Mouse (Mus musculus) CH12.LX (cell line): Measurements from ENCODE around the gene Gmds. TPM values are rescaled to one million over a fixed set of nuclear protein-coding genes. Genes with fewer than 3 reads are reported as not detected.

ENCODE experiments used
- DNase-seq: peaks from one replicate; pipeline ENCODE4 v3.0.0-alpha.2; 2013; ENCODE audit errors: extremely low read depth
- H3K27ac ChIP-seq: 2 replicates; pipeline ENCODE4 v1.5.1; 2012; ENCODE audit warnings: low read depth, mild to moderate bottlenecking, control low read depth, moderate library complexity; ENCODE audit not compliant: insufficient read depth
- H3K27me3 ChIP-seq: replicated peaks from 2 replicates; pipeline ENCODE3; 2012; ENCODE audit warnings: inconsistent platforms
- H3K36me3 ChIP-seq, 2 experiments: replicated peaks in 1 of 2; 2 replicates each; pipeline versions ENCODE3 to v1.6.1; 2012; ENCODE audit warnings: inconsistent platforms in 1 of 2, low read length in 1 of 2, mild to moderate bottlenecking in 1 of 2, mixed read lengths in 1 of 2, moderate library complexity in 1 of 2; ENCODE audit not compliant: control insufficient read depth in 1 of 2, insufficient read depth in 1 of 2
- H3K4me1 ChIP-seq, 2 experiments: 2 replicates each; pipeline ENCODE4 v1.6.1; 2012; ENCODE audit warnings: inconsistent platforms in 1 of 2, moderate library complexity in 1 of 2; ENCODE audit not compliant: insufficient read depth in 2 of 2, control insufficient read depth in 1 of 2
- H3K4me2 ChIP-seq: 2 replicates; pipeline ENCODE4 v1.6.1; 2012; ENCODE audit warnings: low read depth, mild to moderate bottlenecking, control low read depth; ENCODE audit not compliant: poor library complexity, insufficient read depth, severe bottlenecking
- H3K4me3 ChIP-seq, 3 experiments: fragments of 150-350 bp in 1 of 3; sonication (generic) in 1 of 3; replicated peaks in 1 of 3; 2 replicates each; pipeline versions ENCODE3 to v1.5.1; 2011 to 2012; ENCODE audit warnings: low read depth in 2 of 3, low read length in 2 of 3, mild to moderate bottlenecking in 2 of 3, moderate library complexity in 2 of 3, control low read depth in 1 of 3, improper control_type of control experiment in 1 of 3, inconsistent platforms in 1 of 3, mixed read lengths in 1 of 3; ENCODE audit not compliant: poor library complexity in 1 of 3
- H3K79me2 ChIP-seq: replicated peaks from 2 replicates; pipeline ENCODE4 v1.6.1; 2012; ENCODE audit warnings: mild to moderate bottlenecking, moderate library complexity; ENCODE audit not compliant: control insufficient read depth, poor library complexity, insufficient read depth, severe bottlenecking; ENCODE audit errors: extremely low read depth
- H3K9ac ChIP-seq: 2 replicates; pipeline ENCODE4 v1.6.1; 2012; ENCODE audit warnings: low read depth, mild to moderate bottlenecking, control low read depth, moderate library complexity; ENCODE audit not compliant: insufficient read depth
- H3K9me3 ChIP-seq: replicated peaks from 2 replicates; pipeline ENCODE3; 2012; ENCODE audit warnings: low read length, inconsistent platforms, mixed read lengths
- BHLHE40 ChIP-seq: IDR thresholded peaks from 2 replicates; pipeline ENCODE4 v1.6.1; 2011; ENCODE audit warnings: mild to moderate bottlenecking, low read depth, low read length, improper control_type of control experiment
- ETS1 ChIP-seq: conservative IDR thresholded peaks from 2 replicates; pipeline ENCODE4 v1.6.1; 2012; ENCODE audit warnings: low read depth, mild to moderate bottlenecking, inconsistent platforms, low read length, improper control_type of control experiment, moderate library complexity
- GABPA ChIP-seq: IDR thresholded peaks from 2 replicates; pipeline ENCODE4 v1.6.1; 2012; ENCODE audit warnings: low read depth, low read length, improper control_type of control experiment, inconsistent platforms; ENCODE audit not compliant: insufficient replicate concordance
- HCFC1 ChIP-seq: IDR thresholded peaks from 2 replicates; pipeline ENCODE4 v1.6.1; 2012; ENCODE audit warnings: low read depth, mild to moderate bottlenecking, inconsistent platforms, low read length, improper control_type of control experiment
- IRF4 ChIP-seq: IDR thresholded peaks from 2 replicates; pipeline ENCODE4 v1.6.1; 2014; ENCODE audit warnings: low read depth, mild to moderate bottlenecking, inconsistent platforms, low read length, improper control_type of control experiment
- JUN ChIP-seq: IDR thresholded peaks from 2 replicates; pipeline ENCODE4 v1.6.1; 2011; ENCODE audit warnings: low read depth, mild to moderate bottlenecking, low read length, improper control_type of control experiment, moderate library complexity; ENCODE audit not compliant: insufficient read depth
- KAT2A ChIP-seq: IDR thresholded peaks from 2 replicates; pipeline ENCODE4 v1.6.1; 2012; ENCODE audit warnings: low read length, improper control_type of control experiment, inconsistent platforms; ENCODE audit not compliant: insufficient replicate concordance
- MAFK ChIP-seq: IDR thresholded peaks from 2 replicates; pipeline ENCODE4 v1.6.1; 2011; ENCODE audit warnings: low read length, improper control_type of control experiment; ENCODE audit not compliant: insufficient replicate concordance
- MAX ChIP-seq: IDR thresholded peaks from 2 replicates; pipeline ENCODE4 v1.6.1; 2011; ENCODE audit warnings: low read length, improper control_type of control experiment
- MXI1 ChIP-seq: IDR thresholded peaks from 2 replicates; pipeline ENCODE4 v1.6.1; 2011; ENCODE audit warnings: mild to moderate bottlenecking, low read depth, low read length, improper control_type of control experiment
- NELFE ChIP-seq: IDR thresholded peaks from 2 replicates; pipeline ENCODE4 v1.6.1; 2011; ENCODE audit warnings: low read depth, low read length, improper control_type of control experiment
- NRF1 ChIP-seq: IDR thresholded peaks from 2 replicates; pipeline ENCODE4 v1.6.1; 2014; ENCODE audit warnings: low read depth, mild to moderate bottlenecking, inconsistent platforms, low read length, improper control_type of control experiment, moderate library complexity
- RAD21 ChIP-seq: IDR thresholded peaks from 2 replicates; pipeline ENCODE4 v1.6.1; 2011; ENCODE audit warnings: low read depth, mild to moderate bottlenecking, low read length, improper control_type of control experiment, moderate library complexity
- RCOR1 ChIP-seq: conservative IDR thresholded peaks from 2 replicates; pipeline ENCODE4 v1.6.1; 2012; ENCODE audit warnings: low read depth, mild to moderate bottlenecking, inconsistent platforms, low read length, improper control_type of control experiment
- SIN3A ChIP-seq: IDR thresholded peaks from 2 replicates; pipeline ENCODE4 v1.6.1; 2012; ENCODE audit warnings: low read length, improper control_type of control experiment, inconsistent platforms
- TBP ChIP-seq: conservative IDR thresholded peaks from 2 replicates; pipeline ENCODE4 v1.6.1; 2011; ENCODE audit warnings: low read depth, low read length, improper control_type of control experiment
- USF1 ChIP-seq: IDR thresholded peaks from 2 replicates; pipeline ENCODE4 v1.6.1; 2014; ENCODE audit warnings: low read depth, mild to moderate bottlenecking, inconsistent platforms, low read length, improper control_type of control experiment
- ZC3H11A ChIP-seq: IDR thresholded peaks from 2 replicates; pipeline ENCODE4 v1.6.1; 2012; ENCODE audit warnings: low read depth, mild to moderate bottlenecking, inconsistent platforms, low read length, improper control_type of control experiment
- ZKSCAN1 ChIP-seq: IDR thresholded peaks from 2 replicates; pipeline ENCODE4 v1.6.1; 2012; ENCODE audit warnings: low read depth, inconsistent platforms, low read length, improper control_type of control experiment, borderline replicate concordance
- ZMIZ1 ChIP-seq: IDR thresholded peaks from 2 replicates; pipeline ENCODE4 v1.6.1; 2012; ENCODE audit warnings: low read depth, mild to moderate bottlenecking, inconsistent platforms, low read length, improper control_type of control experiment
- ZNF384 ChIP-seq: IDR thresholded peaks from 2 replicates; pipeline ENCODE4 v1.6.1; 2012; ENCODE audit warnings: low read depth, low read length, improper control_type of control experiment, inconsistent platforms
- dilution Hi-C: fragments of 300-500 bp; cut with MboI; formaldehyde crosslinking; loops from 2 replicates; pipeline ENCODE4 v1.14.3; 2020; ENCODE audit warnings: low sequenced_read_pairs; ENCODE audit not compliant: extremely low pct_unique_long_range_greater_than_20kb, extremely low pct_ligation_motif_present
- in situ Hi-C: fragments of 300-500 bp; cut with MboI; formaldehyde crosslinking; loops from 3 replicates; pipeline ENCODE4 v1.14.3; 2019; ENCODE audit warnings: low sequenced_read_pairs, low pct_ligation_motif_present, low pct_unique_long_range_greater_than_20kb, mixed read lengths
- polyA plus RNA-seq: library from polyadenylated mRNA; unstranded; fragments of >175 nt; gene quantifications from 2 replicates; pipeline ENCODE4 v1.2.1, GENCODE M21; 2012; ENCODE audit warnings: low read depth; ENCODE audit not compliant: insufficient read length
- total RNA-seq, 2 experiments: library from RNA; depleted of rRNA; stranded (reverse); fragments of 300-350 nt in 1 of 2; fragments of >200 nt in 1 of 2; gene quantifications; 2 replicates each; pipeline ENCODE4 v1.2.3; 2012 to 2014

Gmds gene
- total and polyA plus RNA-seq, 3 experiments, result 11.0 to 19.3 (median 15.1) TPM

DNA sequence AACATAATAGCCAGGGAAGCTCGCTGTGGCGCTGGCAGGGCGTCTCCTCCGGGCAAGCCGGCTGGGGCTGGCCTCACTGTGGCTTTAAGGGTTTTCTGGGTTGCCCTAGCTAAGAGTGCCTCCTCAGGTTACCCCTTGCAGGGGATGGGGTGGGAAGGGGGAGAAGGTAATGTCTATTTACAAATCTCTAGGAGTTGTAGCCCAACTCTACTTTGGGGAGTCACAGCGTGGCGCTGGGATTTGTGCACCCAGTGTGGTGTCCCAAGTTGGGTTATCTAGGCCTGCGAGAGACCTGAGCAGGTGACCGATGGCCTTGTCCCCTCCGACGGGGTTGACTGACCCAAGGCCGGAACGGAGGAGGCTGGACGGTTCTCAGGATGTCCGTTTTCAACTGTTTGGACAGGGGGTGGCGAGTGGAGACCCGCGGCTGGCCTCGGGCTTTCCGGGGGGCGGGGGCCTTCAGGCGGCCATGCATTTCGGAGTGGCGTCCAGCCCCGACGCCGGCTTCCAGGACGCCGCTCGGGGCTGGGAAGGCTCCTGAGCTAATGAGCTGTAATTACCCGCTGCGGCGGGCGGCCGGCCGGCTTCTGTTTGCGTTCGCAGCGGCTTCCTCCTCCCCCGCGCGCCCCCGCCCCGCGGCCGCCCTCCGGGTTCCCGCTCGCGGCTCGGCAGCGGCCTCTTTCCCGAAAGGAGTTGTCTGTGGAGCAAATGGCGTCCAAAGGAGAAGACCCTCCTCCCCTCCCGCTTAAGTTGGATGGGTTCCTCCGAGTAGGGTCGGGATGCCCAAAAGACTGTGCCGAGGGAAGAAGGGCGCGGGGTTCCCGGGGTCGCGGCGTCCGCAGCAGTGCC lies 527.6 kb downstream of the Gmds start:
- Histone ChIP-seq H3K27me3 (no peaks in the 10 kb centered on the region), H3K4me2 (no peak overlapping the region)

DNA sequence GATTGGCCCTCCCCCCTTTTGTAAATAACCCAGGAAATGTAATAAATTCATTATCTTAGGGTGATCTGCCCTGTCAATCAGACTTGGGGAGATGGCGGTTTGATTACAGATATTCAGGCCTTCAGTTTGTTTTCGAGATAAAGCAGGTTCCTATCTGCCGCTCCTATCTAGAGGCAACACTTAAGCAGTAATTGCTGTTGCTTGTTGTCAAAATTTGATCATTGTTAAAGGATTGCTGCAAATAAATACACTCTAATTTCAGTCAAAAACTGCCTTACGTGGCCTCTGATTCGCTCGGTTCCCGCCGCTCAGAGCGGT lies 528.2 kb downstream of the Gmds start:
- H3K4me2 ChIP-seq, result no peak overlapping the region
- no peaks in the 10 kb centered on the region for H3K27me3 ChIP-seq
- H3K4me1 ChIP-seq, result no peaks in the 10 kb centered on the region
- H3K36me3 ChIP-seq, result peaks cover 0 to 2% of the 10 kb centered on the region in 2 experiments
- in situ Hi-C loops, result loop anchor here (25.0 kb wide), 1 partner anchor 402 kb away; no protein-coding TSS in a partner anchor
- no peak overlapping the region for H3K4me3 ChIP-seq
- no peak overlapping the region for H3K27ac ChIP-seq
- TF ChIP-seq MAFK (no peak), NRF1 (no peak)
- TF ChIP-seq, all 38 proteins: peak for 0
- no peaks in the 10 kb centered on the region for H3K79me2 ChIP-seq
- DNase-seq, result no peak
- dilution Hi-C loops, result no loop called here
- no peak overlapping the region for H3K9ac ChIP-seq
- peaks cover 28% of the 10 kb centered on the region for H3K9me3 ChIP-seq

More for the DNA sequence above, 527.6 kb downstream of the Gmds start:
- Histone ChIP-seq H3K36me3 (peaks cover 0 to 2% of the 10 kb centered on the region in 2 experiments), H3K27ac (no peak overlapping the region), H3K4me1 (no peaks in the 10 kb centered on the region), H3K79me2 (no peaks in the 10 kb centered on the region), H3K9ac (no peak overlapping the region), H3K4me3 (no peak overlapping the region), H3K9me3 (peaks cover 28% of the 10 kb centered on the region)
- dilution Hi-C loops (no loop called here), in situ Hi-C loops (loop anchor here (25.0 kb wide), 1 partner anchor 401 kb away; no protein-coding TSS in a partner anchor)
- DNase-seq, result no peak
- TF ChIP-seq HCFC1 (no peak), ZC3H11A (no peak), JUN (no peak), MXI1 (no peak), ZNF384 (no peak), RCOR1 (no peak), ETS1 (no peak), SIN3A (no peak), GABPA (no peak), RAD21 (no peak), ZKSCAN1 (no peak), USF1 (no peak), BHLHE40 (no peak), MAX (no peak), ZMIZ1 (no peak), NELFE (no peak), KAT2A (no peak), IRF4 (no peak), TBP (no peak)
